Mouse (Mus musculus) gastrocnemius, postnatal 14 days (tissue): ENCODE measurements around the gene Ndufs8. TPM values are rescaled to one million over a fixed set of nuclear protein-coding genes. Genes with fewer than 3 reads are reported as not detected.

ENCODE experiments used
- DNase-seq: peaks from one replicate; pipeline ENCODE4 v3.0.0; 2021; ENCODE audit warnings: mixed read lengths
- intact Hi-C: fragments of 180-260 bp; cut with DNase I; formaldehyde crosslinking; loops from one replicate; pipeline ENCODE4 v1.15.1; 2025; ENCODE audit warnings: low total_unique reads
- total RNA-seq, 2 experiments: library from RNA; stranded (reverse); gene quantifications; 2 replicates each; pipeline ENCODE4 v1.2.3; 2021

Ndufs8 gene
- total RNA-seq, 2 experiments from 2014 or later, result 206 to 256 TPM

DNA sequence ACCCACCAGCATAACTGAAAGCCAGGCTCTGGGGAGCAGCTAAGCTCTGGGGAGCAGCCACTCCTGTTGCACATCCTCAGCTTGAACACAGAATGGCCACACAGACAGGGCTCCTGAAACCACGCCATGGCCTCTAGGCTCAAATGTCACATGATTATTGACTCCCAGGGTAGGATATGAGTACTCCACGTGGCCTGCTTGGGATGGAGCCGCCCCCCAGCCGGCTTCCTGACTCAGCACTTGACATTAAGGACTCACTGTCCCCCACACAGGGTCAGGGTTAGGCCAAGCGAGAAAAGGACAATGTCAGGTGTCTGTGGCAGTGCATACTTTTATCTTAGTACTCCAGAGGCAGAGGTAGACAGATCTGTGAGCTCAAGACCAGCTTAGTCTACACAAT lies 2.4 kb downstream of the Ndufs8 start:
- DNase-seq, result no peak
- intact Hi-C loops, result no loop called here

DNA sequence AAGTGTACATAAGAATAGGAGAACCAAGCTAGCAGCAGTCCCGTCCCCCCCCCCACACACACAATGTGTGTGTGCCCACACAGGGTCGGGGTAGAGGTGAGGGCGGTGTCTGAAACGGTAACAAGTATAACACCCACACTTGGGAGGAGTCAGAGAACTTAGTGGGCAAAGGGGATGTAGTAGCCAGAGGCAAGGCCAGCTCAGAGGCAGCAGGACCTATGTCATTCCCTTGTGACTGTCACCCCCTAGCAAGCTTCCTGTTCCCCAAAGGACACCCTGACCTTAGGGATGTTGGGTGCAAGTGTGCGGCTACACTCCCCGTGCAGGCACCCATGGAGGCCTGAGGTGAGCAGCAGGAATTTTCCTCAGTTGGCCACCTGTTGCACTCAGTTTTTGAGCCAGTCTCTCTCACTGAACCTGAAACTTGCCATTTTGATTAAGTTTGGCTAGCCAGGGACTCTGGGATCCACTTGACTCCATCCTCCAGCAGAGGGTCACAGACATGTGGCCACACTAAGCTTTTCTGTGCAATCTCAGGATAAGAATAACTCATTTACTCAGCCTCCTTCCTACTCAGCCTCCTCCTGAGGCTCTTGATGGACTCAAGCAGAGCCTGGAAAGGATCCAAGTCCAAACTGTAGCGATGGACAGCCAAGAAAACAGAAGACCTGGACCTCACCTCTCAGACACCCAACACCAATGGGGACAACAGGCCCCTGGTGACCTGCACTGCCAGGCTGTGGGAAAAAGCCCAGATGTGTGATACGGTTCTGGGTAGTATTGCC lies 4.5 kb downstream of the Ndufs8 start:
- no peak for DNase-seq
- intact Hi-C loops, result no loop called here

DNA sequence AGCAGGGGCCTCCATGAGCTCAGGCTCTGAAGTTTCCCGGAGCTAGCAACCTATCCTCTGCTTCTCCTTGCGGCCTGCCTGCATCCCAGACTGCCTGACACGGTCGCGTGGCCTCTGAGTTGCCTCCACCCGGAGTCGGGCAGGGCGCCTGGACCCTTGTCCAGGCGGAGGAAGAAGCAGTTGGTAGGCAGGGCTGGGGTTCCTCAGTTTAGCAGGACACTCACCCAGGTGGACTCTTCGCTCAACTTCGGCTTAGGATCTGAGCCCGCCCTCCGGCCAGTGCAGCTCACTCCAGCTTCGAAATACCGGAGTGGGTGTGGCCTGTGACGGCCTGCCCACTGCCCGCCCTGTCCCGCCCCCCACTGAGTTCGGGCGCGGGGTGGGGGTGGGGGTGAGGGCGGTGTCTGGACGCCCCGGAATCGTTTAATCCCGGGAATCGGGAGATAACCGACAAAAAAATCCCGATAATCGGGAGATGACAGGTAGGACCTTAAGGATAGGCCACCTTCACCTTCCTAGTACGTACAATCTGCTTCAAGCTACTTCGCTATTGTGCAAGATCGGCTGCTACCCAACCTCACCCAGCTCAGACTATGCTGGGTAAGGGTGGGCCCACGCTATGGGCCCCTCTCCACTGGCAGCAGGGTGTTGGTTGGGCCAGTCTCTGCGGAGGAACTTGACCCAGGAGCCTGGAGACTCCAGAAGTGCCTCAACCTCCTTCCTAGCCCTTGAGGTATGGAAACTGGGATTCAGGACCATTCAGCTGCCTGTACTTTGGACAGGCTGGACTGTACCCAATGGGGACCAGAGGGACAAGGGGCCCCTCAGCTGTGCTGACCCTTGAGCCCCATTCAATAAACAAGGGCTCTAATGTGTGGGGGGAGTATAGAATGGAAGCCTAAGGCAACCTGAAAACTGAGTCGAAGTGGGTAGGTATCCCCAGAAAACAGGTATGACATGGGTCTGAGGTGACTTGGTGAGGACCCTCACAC lies 5.5 kb downstream of the Ndufs8 start, which contains the start of gene Tcirg1:
Gene Tcirg1 (minus strand): TSS at position 339 of the 992 bp plus-strand sequence.
- peak; percentile 78 for DNase-seq
- intact Hi-C loops, result no loop called here

DNA sequence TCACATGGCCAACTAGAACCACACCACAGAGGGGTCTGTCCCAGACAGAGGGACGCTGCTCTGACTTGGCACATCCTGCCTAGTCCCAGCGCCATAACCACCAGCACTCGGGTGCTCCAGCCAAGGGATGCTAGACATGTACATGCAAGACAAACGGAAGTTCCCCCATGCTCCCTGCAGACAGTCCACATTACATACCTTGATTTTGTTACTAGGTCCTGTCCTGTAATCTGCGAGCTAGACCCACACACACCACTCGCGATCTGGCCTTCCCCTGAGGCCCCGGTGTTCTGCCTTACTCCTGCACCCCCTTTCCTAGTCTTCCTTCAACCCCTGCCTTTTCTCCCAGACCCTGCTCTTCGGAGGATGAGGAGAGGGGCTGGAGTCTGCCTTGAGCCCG lies 6.2 kb downstream of the Ndufs8 start:
- DNase-seq, result no peak
- intact Hi-C loops, result no loop called here

DNA sequence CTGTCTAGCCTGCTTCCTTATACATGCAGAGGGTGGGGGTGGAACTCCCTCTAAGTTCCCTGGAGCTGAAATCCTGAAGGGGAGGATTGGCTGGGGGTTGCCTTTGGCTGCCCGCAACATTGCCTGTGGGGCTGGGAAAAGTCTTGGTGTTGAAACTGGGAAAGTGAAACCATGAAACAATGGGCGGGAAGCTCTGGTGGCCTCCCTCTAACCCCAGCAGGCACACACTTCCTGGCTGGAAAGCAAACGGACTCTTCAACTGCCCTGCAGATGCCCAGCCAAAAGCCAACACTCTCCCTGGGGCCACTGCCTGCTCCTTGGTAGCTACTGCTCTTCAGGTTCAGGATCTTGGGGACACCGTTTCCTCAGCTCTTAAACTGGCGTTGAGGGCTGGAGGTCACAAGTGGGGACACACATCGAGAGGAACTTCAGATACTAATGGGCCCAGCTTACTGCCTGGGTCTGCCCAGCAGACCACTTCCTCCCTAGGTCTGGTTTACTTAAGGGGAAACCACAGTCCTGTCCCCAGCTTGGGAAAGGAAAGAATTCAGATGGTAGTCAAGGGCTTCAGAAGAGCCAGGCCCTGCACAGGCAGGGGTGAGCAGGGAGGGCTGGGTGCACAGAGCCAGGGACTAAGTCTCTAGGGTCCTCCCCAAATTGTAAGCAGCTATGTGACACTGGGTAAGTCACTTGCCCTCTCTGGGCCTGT lies 7.2 kb downstream of the Ndufs8 start:
- intact Hi-C loops, result no loop called here

DNA sequence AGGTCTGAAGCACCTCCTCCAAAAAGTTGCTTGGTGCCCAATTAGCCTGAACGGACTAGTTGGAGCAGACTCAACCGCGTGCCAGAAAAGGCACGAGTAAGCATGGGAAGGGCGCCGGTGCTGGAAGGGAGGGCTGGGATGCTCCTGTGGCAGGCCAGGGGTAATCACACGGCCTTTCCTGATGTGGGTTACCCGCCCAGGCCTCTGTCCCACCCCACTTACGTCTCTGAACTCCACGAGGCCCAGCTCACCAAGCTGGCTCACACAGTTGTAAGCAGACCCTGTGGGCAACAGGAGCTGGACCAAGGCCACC lies 8.3 kb downstream of the Ndufs8 start:
- DNase-seq, result no peak
- intact Hi-C loops, result no loop called here

More for the DNA sequence above, 7.2 kb downstream of the Ndufs8 start:
- peak; percentile 45 for DNase-seq

DNA sequence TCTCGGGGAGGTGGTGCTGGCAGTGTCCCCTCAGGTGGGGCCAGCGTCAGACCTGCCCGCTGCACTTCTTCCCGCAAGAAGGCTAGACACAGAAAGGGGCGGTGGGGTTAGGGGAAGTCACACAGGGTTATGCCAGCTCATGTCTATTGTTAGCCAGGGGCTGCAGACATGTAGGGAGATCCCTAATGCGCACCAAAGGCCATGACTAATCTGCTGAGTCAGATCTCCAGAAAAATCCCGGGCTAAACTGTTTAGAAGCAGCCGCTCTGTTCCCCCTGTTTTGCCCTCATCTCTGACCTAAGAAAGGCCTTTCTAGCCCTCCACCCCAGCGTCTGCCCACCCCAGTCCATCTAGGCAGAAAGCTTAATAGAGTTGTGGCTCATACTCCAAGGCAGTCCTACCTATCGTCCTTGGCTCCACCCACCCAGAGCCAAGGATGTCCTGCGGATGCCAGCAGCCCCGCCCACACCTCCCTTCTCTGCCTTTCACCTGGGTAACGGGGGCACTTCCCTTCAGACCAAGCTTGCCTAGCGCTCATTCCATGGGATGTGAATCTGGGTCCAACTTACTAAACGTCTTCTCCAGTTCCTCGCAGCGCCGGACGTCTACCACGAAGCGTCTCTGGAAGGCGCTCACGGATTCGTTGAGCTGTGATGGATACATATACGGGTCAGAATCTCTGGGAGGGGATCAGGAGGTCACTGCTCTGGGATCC lies 8.8 kb downstream of the Ndufs8 start:
- no peak for DNase-seq

DNA sequence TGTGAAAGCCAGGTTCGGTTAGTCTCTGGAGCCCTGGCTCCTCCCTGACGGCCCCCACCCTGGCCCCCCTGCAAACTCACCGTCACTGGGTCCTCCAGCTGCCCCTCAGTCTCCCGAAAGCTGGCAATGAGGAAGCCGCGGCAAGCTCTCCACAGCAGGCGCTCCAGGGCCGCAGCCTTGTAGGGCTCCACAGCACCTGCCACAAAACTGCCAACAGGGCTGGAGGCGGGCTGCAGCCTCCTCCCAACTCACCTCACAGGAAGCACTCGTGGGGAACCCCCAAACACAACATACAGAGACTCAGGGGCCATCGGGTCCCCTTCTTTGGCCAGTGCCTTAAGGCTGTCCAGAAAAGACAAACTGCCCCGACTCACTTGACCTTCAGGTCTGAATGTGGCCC lies 9.6 kb downstream of the Ndufs8 start:
- intact Hi-C loops, result no loop called here
- DNase-seq, result no peak

More for the DNA sequence above, 8.8 kb downstream of the Ndufs8 start:
- intact Hi-C loops, result no loop called here

DNA sequence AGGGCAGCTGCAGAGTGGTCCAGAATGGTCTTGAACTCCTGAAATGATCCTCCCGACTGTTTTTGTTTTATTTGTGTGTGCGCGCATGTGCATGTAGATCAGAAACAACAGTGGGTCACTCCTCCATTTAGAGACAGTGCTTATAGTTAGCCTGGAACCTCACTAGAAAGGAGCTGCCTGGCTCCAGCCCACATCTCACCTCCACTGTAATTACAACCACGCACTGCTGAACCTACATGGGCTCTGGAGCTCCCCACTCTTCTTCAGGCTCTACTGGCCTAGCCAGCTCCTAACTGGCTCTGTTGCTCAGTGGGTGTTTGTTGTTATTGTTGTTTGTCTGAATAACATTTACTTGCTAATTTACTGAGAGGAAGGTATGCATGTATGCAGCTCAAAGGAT lies 13.0 kb downstream of the Ndufs8 start:
- no peak for DNase-seq
- intact Hi-C loops, result no loop called here

DNA sequence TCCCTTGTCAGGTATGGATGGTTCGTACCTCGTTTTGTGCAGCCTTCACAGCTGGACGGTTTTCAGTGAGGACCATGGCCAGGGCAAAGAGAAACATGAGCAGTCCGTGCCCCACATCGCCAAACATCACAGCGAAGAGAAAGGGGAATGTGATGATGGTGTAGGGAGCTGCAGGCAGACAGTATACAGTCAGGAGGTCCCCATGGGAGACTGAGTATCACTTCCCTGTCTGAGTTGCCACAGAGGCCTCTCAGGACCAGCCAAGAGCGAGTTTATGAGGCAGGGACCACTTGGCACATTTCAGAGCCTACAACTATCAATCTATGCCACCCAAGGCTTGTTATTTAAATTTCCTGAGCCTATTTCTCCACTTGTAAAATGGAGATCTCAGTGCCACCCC lies 13.6 kb downstream of the Ndufs8 start:
- intact Hi-C loops, result no loop called here
- DNase-seq, result no peak

DNA sequence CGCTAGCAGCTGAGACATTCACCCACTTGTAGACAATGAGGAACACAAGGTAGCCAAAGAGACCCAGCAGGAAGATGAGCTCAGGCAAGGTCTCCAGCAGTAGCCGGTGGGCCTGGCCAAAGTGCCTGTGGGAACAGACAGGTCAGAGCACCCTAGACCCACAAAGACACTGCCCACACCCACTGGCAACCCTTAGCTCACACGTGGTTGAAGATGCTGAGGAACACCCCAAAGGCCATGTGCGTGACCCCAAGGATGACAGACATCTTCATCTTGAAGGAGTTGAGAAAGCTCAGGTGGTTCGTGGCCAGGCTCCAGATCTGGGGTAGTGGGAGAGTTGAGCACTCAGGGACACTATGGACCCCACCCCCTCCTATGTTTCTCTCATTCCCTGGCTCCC lies 15.0 kb downstream of the Ndufs8 start:
- DNase-seq, result no peak
- intact Hi-C loops, result no loop called here

DNA sequence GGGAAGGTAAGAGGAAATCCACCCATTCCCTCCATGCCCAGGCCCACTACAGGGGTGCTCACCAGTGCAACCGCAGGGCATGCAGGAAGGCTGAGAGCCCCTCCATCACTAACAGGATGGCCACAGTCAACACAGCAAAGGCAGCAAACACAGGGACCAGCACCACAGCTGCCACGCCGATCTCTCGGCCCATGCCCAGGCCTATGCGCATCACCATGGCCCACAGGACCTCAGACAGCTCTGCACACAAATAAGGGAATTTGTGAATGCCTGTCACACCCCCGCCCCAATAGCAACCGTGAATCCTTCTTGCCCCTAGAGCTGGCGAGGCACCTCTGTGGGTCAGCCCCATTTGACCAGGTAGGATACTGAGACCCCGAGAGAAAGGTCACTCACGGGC lies 16.4 kb downstream of the Ndufs8 start:
- intact Hi-C loops, result no loop called here
- DNase-seq, result no peak

DNA sequence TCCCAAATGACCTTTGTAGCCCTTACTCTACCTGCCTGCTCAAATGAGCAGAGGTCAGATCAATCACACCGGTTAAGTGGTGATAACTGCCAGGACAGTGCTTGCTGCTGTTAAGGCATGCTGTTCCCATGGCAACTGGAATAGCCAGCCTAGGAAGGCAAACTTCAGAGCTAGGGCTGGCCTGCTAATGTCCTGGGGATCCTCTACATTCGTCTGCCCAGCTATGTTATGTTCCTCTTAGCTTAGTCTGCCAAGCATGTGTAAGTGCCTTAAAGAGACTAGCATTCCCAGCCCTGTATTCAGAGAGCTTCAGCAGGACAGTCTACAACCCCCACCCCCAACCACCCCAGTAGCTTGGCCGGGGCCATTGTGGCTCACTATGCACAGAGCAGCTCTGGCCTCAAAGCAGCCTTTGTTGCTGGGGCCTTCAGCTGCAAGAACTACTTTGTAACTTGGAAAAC lies 17.4 kb downstream of the Ndufs8 start:
- intact Hi-C loops, result no loop called here
- DNase-seq, result no peak

DNA sequence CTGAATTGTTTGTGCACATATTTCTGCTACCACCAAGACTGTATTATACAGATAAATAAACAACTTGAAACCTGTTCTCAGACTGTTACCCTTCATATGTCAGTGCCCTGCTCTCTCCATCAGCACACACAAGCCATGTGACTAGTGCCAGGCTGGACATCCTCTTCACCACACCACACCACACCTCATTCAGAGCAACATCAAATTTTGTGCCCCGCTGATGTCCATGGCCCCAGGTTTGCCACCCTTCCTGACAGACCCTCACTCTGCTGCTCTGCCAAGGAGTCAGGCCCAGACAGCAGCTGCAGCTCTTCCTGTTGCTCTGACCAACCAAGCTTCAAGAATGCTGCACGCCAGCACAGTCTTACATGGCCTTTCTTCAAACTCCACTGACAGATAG lies 18.3 kb downstream of the Ndufs8 start:
- no peak for DNase-seq
- intact Hi-C loops, result no loop called here

DNA sequence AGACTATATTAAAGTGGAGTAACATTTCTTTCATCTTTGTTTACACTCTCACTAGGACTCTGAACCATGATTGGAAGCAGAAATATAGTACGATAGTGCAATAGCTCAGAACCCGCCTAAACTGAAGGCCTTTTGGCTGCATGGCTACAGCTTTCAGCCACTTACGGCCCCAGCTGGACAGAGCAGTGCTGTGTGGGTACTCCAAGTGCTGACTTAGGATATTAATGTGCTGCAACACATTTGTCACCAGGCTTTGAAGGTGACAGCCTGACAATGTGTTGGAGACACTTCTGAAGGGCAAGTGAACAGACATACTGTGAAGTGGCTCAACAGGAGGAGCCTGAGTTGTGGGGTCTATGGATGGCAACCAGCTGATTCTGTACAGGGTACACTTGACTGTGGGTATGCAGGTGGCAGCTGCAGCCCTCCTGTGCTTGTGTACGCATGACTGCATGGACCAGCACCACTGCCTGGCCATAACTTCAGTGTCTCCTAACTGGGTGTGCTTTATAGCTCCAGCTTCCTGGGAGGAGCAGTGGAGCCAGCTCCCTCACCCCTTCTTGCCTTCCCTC lies 18.9 kb downstream of the Ndufs8 start:
- intact Hi-C loops, result no loop called here
- no peak for DNase-seq

DNA sequence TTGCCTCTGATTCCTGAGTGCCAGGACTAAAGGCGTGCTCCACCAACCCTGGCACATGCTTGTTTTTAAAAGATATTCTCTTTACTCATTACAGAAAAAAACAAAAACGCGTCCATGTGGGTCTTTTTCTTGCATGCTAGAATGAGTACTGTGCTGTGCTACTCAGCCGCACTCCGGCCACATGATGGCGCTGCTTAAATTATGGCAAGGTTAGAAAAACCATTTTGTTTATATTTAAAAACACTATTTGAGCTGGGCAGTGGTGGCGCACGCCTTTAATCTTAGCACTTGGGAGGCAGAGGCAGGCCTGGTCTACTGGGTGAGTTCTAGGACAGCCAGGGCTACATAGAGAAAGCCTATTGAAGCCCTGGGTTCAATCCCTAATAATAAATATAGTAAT lies 22.4 kb downstream of the Ndufs8 start:
- intact Hi-C loops, result no loop called here
- no peak for DNase-seq

DNA sequence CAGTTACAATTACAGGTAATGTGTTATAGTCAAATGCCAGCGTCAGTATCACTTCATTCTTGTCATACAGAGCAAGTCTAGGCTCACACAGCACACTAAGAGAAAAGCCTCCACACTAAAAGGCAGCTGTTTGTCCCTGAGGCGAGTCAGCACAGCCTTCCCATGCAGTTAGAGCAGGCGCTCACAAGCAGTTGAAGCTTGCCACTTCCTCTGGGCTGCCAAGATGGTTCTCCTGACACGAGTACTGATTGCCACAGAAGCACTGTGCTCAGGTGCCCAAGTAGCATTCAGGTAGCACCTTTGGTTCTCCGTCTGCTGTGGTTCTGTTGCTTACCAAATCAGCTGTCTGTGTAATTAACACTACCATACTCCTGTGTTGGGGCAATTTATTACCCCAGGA lies 23.5 kb downstream of the Ndufs8 start:
- no peak for DNase-seq
- intact Hi-C loops, result no loop called here

DNA sequence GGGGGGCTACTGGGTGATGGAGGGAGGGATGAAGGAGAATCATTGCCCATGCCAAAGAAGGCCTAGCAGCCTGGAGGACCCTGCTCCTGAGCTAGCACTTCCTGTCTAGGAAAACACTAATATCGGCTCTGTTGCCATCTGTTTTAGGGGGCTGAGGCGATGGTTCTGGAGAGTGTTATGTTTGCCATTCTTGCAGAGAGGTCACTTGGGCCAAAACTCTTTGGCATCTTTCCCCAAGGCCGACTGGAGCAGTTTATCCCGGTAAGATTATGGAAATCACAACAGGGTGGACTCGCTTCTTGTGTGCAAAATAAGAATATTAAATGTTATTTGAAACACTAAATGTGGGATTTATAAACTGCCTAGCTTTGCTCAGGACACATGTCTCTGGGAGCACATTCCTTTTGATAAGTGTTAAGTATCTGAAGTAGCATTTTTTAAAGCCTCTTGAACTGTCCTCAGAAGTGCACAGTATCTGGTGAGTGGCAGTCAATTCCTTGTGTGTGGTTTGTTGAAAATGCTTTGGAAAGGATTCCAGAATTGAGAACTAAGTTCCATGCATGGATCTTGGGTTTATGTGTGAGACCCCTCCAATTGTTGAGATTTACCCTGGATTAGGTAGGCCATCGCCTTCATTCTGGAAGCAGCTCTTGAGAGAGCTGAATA lies 28.1 kb downstream of the Ndufs8 start:
- intact Hi-C loops, result no loop called here
- DNase-seq, result no peak

DNA sequence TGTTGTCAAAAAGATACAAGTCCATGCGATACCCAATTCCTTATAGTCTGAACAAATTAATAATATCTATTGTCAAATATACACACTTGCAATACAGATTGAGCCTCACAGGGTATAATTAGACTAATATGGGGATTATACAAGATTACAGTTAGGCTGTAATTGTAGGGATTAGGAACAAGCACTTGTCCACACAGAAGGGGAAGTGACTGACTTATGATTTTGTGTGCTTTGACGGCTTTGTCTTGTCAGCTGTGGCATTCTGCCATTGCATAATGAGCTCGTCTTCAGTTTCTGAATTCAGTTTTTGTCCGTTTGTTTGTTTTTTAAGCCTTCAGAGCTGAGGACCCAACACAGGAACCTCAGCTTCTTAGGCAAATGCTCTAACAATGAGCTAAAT lies 30.4 kb downstream of the Ndufs8 start:
- intact Hi-C loops, result loop anchor here (2.0 kb wide), 1 partner anchor 55 kb away; no protein-coding TSS in a partner anchor
- DNase-seq, result no peak
